Mouse (Mus musculus) kidney, postnatal 4 days (tissue): ENCODE results near the gene Slc24a1.

Experiments
- DNase-seq, 2 experiments: peaks; one replicate each; pipeline ENCODE4 v3.0.0; 2021; ENCODE audit warnings: mixed read lengths in 2 of 2

Slc24a1 gene

DNA sequence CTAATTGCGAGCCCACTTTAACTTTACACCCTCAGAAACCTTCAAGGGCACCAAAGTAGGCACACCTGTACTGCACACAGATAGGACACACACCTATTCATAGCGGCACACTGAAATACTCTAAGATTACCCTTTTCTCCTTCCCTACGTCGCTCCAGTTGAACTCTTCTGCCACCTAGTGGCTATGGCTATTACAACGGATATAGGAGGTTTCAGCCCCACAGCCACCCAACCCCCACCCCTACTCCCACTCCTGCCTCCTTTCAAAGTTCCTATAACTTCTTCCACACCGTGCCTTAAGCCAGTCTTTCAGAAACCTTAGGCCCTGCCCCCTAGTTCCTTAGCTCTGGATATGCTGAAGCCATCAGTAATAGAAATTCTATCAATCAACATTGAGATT, 14.9 kb downstream of the Slc24a1 start:
- DNase-seq, result peak; percentile 69 to 78

GRCm38 (mm10) chr9:64934015-64934754, 17.2 kb downstream of the Slc24a1 start:
- DNase-seq, result peak; percentile 50 to 69

DNA sequence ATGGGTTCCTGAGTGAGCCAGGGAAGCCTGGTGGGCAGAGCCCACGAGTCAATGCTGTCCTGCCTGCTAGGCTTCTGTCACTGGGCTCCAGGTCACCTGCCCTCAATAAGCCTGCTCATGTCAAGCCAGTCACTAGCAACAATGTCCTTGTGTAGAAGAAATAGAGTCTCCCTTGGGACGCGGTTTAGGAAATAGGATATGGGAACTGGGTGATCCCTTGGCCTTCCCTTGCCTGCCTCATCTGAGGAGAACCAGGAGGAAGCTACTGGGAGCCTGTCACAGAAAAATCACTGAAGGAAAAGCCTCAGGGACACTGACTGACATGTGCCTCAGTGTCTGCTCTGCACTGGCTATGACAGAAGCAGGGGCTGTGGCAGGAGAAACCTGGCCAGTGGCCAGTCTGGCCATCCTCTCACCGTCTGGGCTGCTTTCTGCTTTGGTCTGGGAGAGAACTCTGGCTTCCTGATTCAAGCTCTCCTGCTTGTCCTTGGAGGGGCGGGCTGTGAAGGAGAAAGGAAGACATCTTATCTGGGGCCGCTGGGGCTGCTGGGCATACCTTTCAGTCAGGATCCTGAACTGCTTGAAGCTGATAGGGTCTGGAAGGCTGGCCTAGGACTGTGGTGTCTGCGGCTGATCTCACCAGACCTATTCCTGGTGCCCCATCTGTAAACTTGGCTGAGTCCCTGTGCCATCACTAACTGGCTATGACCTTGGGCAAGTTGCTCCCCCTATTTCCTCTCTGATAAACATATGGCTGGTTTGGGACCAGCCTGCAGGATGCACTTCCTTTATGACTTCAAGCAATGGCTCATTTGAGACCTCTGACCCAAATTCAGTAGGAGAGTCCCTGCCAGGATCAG, 19.4 kb downstream of the Slc24a1 start:
- no peak for DNase-seq

- no peak for DNase-seq
These were observed 21.2 kb downstream of the Slc24a1 start for GRCm38 (mm10) chr9:64930256-64930655.

DNA sequence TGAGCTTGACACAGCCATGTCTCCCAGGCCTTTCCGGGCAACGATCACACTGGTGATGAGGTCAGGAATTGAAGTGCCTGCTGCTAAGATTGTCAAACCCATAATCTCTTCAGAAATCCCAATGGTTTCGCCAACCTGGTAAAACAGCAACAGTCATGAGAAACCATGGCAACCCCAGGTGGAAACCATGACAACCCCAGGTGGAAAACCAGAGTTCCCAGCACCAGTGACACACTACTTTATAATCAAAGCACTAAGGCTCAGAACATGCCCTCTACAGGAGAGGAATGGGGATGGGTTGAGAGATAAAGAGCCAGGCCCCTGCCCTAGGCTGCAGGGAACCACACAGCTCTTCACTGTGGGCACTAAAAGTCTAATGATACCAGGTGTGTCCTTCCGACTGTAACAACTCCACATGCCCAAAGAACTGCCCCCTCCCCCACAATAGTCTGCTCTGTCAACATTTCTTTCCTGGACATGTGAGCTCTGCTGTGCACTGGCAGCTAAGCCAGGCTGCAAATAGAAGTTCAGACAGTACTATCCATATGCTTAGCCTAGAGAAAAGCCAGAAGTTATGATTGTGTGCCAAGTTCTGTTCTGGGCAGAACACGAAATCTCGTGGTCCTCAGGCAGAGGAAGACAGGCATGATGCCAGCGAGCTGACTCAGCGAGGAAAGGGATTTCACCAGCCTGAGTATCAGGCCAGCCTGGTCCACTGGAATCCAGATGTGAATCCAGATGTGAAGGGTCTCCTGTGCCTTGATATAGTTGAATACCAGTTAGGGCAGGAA, 25.0 kb downstream of the Slc24a1 start:
- no peak for DNase-seq

DNA sequence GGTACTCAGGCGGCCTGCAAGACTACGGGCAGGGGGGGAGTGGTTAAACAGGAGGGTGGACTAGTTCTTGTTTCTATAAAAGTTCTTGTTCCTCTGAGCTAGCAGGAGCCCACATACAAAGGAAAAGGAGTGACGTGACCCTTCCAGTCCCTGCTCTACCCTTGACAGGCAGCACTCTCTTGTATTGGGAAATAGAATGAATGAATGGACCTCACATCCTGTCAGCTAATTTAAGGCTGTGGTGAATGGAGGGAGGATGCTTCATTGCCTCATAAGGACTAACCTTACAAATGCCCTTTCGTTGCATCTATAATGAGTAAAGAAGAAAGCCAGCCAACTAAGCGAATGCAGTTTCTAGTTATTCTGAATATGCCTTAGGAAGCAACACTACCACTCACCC, 25.6 kb downstream of the Slc24a1 start:
- DNase-seq, result no peak

- peak; percentile 59 to 78 for DNase-seq
These were observed 32.8 kb downstream of the Slc24a1 start for GRCm38 (mm10) chr9:64918560-64918959.

DNA sequence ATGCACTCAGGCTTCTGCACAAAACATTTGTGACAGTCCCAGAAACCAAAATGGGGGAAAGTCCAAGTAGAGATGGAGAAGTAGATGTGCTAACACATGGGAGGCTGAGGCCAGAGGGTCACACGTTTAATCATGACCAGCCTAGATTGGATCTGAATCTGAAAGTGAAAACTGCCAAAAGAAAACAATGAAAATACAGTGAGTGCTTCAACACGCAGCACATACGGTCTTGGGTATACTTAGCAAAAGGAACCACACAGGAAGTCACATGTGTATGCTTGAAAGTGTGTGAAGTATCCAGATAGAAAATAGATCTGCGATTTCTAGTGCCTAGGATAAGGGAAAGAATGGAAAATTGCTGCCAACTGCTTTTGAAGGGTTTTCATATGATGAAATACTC, 36.8 kb downstream of the Slc24a1 start:
- no peak for DNase-seq

DNA sequence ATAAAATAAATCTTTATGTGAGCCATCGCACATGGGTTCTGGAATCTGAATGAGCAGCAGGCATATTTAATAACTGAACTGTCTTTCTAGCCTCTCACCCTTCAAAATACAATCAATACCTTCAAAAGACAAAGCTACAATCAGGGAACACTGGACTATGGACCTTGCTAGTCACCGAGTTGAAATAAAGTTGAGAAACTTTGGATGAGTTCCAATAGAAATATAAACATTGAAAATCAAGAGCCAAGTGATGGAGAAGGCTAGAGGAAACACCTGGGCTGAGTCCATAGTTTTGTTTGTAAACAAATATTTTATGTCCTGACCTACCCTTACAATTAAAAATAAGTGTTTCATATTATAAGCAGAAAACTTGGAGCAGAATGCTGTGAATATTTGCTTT, 37.4 kb downstream of the Slc24a1 start:
- DNase-seq, result no peak

GRCm38 (mm10) chr9:64913406-64913805, 38.0 kb downstream of the Slc24a1 start:
- no peak for DNase-seq

- DNase-seq, result no peak
These were observed 44.0 kb downstream of the Slc24a1 start for GRCm38 (mm10) chr9:64907441-64907840.

DNA sequence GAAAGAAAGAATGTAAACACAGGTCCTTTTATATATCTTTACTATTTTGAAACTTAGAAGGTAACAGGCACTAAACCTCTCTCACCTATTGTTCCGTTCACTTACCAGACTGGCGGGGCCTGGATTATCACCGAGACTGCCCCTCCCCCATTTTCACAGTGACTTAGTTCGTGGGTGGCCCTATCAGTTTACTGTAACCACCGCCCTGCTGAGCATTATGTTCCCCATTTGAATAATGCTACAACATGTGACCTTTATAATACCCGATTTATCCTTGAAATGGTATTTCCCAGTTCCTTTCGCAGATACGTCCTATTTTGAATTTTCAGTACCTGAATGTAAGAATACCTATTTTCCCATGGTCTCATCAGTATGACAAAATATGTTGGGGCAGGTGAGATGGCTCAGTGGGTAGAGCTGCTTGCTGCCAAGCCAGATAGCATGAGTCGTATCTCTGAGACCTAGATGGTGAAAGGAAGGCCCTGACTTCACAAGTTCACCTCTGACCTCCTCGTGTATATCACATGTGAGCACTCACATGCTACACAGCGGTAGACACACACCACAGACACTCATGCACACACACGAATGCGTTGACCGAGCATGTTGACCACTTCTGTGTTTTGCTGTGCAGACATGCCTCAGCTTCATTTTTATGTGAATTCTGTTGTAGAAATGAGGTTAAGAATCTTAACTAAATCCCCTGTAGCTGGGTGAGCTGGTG, 46.3 kb downstream of the Slc24a1 start:
- DNase-seq, result no peak

GRCm38 (mm10) chr9:64903386-64903785, 48.0 kb downstream of the Slc24a1 start:
- DNase-seq, result peak; percentile 89

- DNase-seq, result no peak
These were observed 48.5 kb downstream of the Slc24a1 start for GRCm38 (mm10) chr9:64902866-64903265.

DNA sequence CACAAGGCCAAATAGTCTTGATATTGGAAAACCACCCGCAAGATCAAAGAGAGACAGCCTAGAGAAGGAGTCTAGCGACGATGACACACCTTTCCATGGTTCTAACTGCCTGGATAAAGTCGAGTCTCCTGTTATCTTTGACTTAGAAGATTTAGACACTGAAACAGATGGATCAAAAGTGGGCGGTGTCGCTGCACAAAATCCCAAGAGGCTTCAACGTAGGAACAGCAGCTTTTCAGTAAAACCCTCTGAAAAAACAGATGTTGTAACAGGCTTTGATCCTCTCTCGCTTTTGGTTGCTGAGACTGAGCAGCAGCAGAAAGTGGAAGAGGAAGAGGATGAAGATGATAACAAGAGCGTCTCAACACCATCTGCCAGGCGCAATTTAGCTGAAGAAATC, 54.8 kb downstream of the Slc24a1 start:
- no peak for DNase-seq

DNA sequence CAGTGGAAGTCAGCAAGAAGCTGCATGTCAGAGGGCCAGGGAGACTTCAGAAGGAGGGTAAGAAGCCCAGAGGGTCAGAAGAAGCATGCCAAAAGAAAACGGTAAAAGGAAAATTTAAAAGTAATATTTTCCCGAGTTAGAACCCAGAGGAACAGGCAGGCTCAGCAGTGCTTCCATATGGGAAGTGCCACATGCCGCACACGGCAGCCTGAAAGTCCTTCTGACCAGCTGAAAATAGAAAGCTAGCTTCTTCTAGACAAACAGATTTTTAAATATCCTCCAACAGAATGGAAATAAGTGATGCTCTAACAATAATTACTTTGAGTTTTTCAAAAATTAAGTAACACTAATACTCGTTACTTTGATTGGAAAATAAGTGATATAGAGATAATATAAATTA, 65.4 kb downstream of the Slc24a1 start:
- no peak for DNase-seq
